Mouse (Mus musculus): Measurements from ENCODE around the gene Dbil5. TPM values are rescaled to one million over a fixed set of nuclear protein-coding genes. Genes with fewer than 3 reads are reported as not detected.

Gene Dbil5
- total RNA-seq, 1 experiment from 2014 or later: not detected

DNA sequence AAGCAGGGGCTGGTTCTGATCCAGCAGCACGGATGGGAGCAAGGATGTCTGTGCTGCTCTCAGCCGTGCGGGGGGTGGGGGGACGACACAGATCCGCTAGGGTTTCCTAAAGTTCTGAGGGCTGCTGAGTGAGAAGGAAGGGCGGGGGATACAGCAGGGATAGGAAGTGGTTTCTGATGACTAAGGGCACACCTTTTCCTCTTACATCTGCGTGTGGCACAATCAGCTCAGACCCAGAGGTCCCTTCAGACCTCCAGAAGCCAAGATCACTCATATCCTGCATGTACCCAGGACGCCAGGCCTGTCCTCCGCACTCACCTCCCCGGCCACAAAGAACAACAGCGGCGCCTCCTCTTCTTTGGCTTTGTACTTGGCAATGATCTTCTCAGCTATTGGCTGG lies 43.8 kb downstream of the Dbil5 start:
- ATAC-seq (replicated peaks; ENCODE audit: insufficient number of reproducible peaks, low FRiP score, low TSS enrichment, poor library complexity, severe bottlenecking): peak; percentile 45

DNA sequence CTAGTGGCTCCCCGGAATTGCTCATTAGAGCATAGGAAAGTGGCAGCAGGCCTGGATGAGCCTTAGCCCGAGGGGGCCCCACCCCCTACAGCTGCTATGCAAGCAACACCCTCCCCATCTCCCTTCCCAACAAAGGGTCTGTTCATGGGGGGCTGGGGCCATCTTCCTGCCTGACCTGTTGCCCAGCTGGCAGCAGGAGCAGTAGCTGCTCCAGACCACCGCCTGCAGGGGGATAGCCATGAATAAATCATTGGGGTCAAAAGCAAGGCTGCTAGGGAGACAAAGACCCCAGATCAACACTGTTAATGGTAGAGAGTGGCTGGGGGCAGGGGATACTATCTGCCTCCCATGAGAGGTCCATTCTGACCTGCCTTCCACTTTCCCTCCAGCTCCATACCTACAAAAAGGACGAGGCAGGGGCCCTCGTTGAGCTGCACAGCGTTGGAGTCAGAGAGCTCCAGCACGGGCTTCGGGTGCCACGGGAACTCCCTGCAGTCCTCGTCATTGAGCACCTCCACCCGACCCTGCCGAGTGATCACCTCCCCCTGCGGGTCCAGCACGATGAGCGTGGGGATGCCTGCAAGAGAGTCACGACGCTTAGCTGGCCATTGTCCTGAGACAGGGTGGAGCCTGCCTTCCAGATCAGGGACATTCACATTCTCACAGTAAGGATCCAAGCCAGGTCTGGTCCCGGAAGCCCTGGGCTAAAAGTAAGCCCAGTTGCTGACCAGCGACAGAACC lies 45.4 kb downstream of the Dbil5 start:
- no peak for ATAC-seq (replicated peaks; ENCODE audit: insufficient number of reproducible peaks, low FRiP score, low TSS enrichment, poor library complexity, severe bottlenecking)

DNA sequence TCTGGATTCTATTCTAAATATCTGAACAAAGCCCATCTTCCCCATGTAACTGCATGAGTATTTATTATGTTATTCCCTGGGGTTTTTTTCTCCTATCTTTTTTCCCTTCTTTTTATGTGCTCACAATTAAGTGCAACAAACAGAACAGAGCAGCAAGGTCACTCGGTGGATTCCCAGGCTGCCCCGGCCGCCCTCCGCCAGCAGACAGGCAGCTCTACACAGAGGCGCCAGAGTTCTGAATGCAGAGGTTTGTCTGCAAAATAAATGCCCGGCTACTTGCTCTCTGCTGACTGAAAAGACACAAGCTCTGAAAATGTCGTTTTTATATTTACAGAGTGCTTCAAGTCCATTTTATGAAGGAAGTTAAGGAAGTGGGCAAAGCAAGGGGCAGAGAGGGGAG lies 50.1 kb downstream of the Dbil5 start:
- ATAC-seq (replicated peaks; ENCODE audit: insufficient number of reproducible peaks, low FRiP score, low TSS enrichment, poor library complexity, severe bottlenecking): no peak

DNA sequence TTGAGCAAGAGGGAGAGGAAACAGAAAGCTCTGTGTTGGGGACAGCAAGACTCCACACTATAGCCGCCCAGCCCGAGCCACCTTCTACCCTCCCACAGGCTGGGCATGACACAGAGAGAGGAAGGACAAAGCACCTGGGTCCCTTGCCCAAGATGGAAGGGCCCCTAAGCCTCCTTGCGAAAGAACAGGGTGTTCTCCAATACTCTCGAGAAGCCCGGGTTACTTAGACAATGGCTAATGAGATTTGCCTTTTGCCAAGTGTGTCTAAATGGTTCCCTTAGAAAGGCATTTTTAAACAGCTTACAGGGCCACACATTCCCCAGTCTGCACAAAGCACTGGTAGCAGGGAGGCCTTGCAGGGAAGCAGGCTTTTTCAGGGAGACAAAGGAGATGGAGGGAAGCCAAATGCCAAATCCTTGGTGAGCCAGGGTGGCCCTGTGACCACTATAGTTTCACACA lies 50.6 kb downstream of the Dbil5 start:
- ATAC-seq (replicated peaks; ENCODE audit: insufficient number of reproducible peaks, low FRiP score, low TSS enrichment, poor library complexity, severe bottlenecking): no peak

Other genes with a start within 250 kb of the Dbil5 start
- gene 1700016K19Rik, start 217.7 kb upstream of the Dbil5 start, total RNA-seq (2017): 0.43 TPM in 1 of 3 replicates, not detected in the others
- gene Rflnb, start 189.8 kb upstream of the Dbil5 start, total RNA-seq (2017): 1.4 to 29.5 TPM (median 23.9 TPM) in 3 replicates
- gene Vps53, start 38.0 kb upstream of the Dbil5 start, total RNA-seq (2017): 39.4 to 43.8 TPM (median 41.9 TPM) in 3 replicates
- gene Fam57a, start 37.9 kb upstream of the Dbil5 start, total RNA-seq (2017): 0.85 to 1.8 TPM (median 1.4 TPM) in 3 replicates
- 2.3 to 4.5 TPM in 2 of 3 replicates, not detected in the other for gene Gemin4, start 56 bp downstream of the Dbil5 start, total RNA-seq (2017)
- 3.2 to 9.7 TPM (median 5.5 TPM) in 3 replicates for gene Mrm3, start 26.1 kb downstream of the Dbil5 start, total RNA-seq (2017)
- gene Glod4, start 26.1 kb downstream of the Dbil5 start, total RNA-seq (2017): 66.2 to 85.9 TPM (median 77.0 TPM) in 3 replicates
- 1.9 to 5.8 TPM (median 2.8 TPM) in 3 replicates for gene Nxn, start 181.5 kb downstream of the Dbil5 start, total RNA-seq (2017)
- gene Timm22, start 189.3 kb downstream of the Dbil5 start, total RNA-seq (2017): 6.4 to 10.2 TPM (median 8.2 TPM) in 3 replicates